Mouse (Mus musculus): ENCODE data around the gene Coq5. TPM values are rescaled to one million over a fixed set of nuclear protein-coding genes. Genes with fewer than 3 reads are reported as not detected.

Coq5 gene
- total RNA-seq, 1 experiment: 34.8 TPM

GRCm38 (mm10) chr5:115237803-115238728, 41.4 kb upstream of the Coq5 start:
- Histone ChIP-seq H3K4me1 (ENCODE audit: control insufficient read depth in 2 of 2, insufficient read depth in 2 of 2, low read length in 2 of 2, poor library complexity in 1 of 2) (peaks cover 0 to 3% of the 10 kb centered on the region in 2 experiments; a peak in 1 of 4 replicates), H3K4me3 (ENCODE audit: insufficient read depth in 1 of 2, low read depth in 1 of 2, low read length in 2 of 2, poor library complexity in 1 of 2, severe bottlenecking in 1 of 2) (peak overlapping the region; percentile 79 to 85), H3K27ac (ENCODE audit: insufficient read depth, low read depth, low read length, poor library complexity, severe bottlenecking) (no peak overlapping the region), H3K9me3 (ENCODE audit: control insufficient read depth, insufficient read depth, low read depth, low read length) (no peaks in the 10 kb centered on the region), H3K9ac (ENCODE audit: insufficient read depth, low read depth, low read length, poor library complexity, severe bottlenecking) (peak overlapping the region; percentile 76), H3K36me3 (ENCODE audit: control insufficient read depth, insufficient read depth, low read length, poor library complexity, severe bottlenecking) (peaks cover 29% of the 10 kb centered on the region)
- in situ Hi-C loops (cut with MboI; ENCODE audit: low sequenced_read_pairs in 2 of 2, unreplicated experiment in 2 of 2): no loop called here
- no peak for TF ChIP-seq ZNF384 (IDR thresholded peaks at IDR 0.05; ENCODE audit: low read depth, low read length)
- no peak; the same call in 1 of the 2 replicates for TF ChIP-seq HCFC1 (IDR thresholded peaks at IDR 0.05; ENCODE audit: borderline replicate concordance, insufficient read depth, low read length)
- TF ChIP-seq CHD2 (IDR thresholded peaks at IDR 0.05; ENCODE audit: low read depth, low read length): no peak
- peak; percentile 80 for DNase-seq (ENCODE audit: low read depth, low spot score)

- no peaks in the 10 kb centered on the region for H3K9me3 ChIP-seq (ENCODE audit: control insufficient read depth, insufficient read depth, low read depth, low read length)
- H3K27ac ChIP-seq (ENCODE audit: insufficient read depth, low read depth, low read length, poor library complexity, severe bottlenecking): no peak overlapping the region
- peaks cover 35% of the 10 kb centered on the region for H3K36me3 ChIP-seq (ENCODE audit: control insufficient read depth, insufficient read depth, low read length, poor library complexity, severe bottlenecking)
- in situ Hi-C loops (cut with MboI; ENCODE audit: low sequenced_read_pairs in 2 of 2, unreplicated experiment in 2 of 2): no loop called here
- 0 out of 2 replicates have a peak overlapping the region, but pooled peaks have one; percentile 12 for H3K9ac ChIP-seq (ENCODE audit: insufficient read depth, low read depth, low read length, poor library complexity, severe bottlenecking)
- TF ChIP-seq ZC3H11A (IDR thresholded peaks at IDR 0.05; ENCODE audit: borderline replicate concordance, low read depth, low read length) (no peak), CHD2 (IDR thresholded peaks at IDR 0.05; ENCODE audit: low read depth, low read length) (no peak), HCFC1 (IDR thresholded peaks at IDR 0.05; ENCODE audit: borderline replicate concordance, insufficient read depth, low read length) (no peak), MAFK (IDR thresholded peaks at IDR 0.05; ENCODE audit: insufficient read depth, low read depth, low read length) (no peak), ZNF384 (IDR thresholded peaks at IDR 0.05; ENCODE audit: low read depth, low read length) (no peak)
- peaks cover 0 to 3% of the 10 kb centered on the region in 2 experiments; a peak in 1 of 4 replicates for H3K4me1 ChIP-seq (ENCODE audit: control insufficient read depth in 2 of 2, insufficient read depth in 2 of 2, low read length in 2 of 2, poor library complexity in 1 of 2)
- H3K4me3 ChIP-seq (ENCODE audit: insufficient read depth in 1 of 2, low read depth in 1 of 2, low read length in 2 of 2, poor library complexity in 1 of 2, severe bottlenecking in 1 of 2): peak overlapping the region; percentile 79 to 85
- DNase-seq (ENCODE audit: low read depth, low spot score): no peak
Measured at GRCm38 (mm10) chr5:115238729-115239195, 40.7 kb upstream of the Coq5 start.

DNA sequence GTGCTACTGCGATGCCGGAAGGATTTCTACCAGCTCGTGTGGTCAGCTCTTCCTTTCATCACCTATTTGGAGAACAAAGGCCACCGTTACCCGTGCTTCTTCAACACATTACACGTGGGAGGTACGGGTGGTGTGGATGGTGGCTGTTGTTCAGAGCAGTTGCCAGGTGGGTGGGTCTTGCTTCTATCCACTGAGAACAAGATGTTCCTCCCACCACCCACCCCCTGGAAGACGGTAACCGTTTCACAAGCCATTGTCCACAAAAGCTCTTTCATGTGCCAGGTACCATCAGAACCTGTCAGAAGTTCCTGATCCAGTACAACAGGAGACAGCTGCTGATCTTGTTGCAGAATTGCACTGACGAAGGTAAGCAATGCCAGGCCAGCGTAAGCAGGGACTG, 39.3 kb upstream of the Coq5 start:
- in situ Hi-C loops (cut with MboI; ENCODE audit: low sequenced_read_pairs in 2 of 2, unreplicated experiment in 2 of 2): no loop called here
- H3K9me3 ChIP-seq (ENCODE audit: control insufficient read depth, insufficient read depth, low read depth, low read length): no peaks in the 10 kb centered on the region
- peaks cover 0 to under 1% of the 10 kb centered on the region in 2 experiments; a peak in 1 of 4 replicates for H3K4me1 ChIP-seq (ENCODE audit: control insufficient read depth in 2 of 2, insufficient read depth in 2 of 2, low read length in 2 of 2, poor library complexity in 1 of 2)
- no peak overlapping the region for H3K27ac ChIP-seq (ENCODE audit: insufficient read depth, low read depth, low read length, poor library complexity, severe bottlenecking)
- DNase-seq (ENCODE audit: low read depth, low spot score): no peak
- no peak overlapping the region for H3K9ac ChIP-seq (ENCODE audit: insufficient read depth, low read depth, low read length, poor library complexity, severe bottlenecking)
- no peak overlapping the region for H3K4me3 ChIP-seq (ENCODE audit: insufficient read depth in 1 of 2, low read depth in 1 of 2, low read length in 2 of 2, poor library complexity in 1 of 2, severe bottlenecking in 1 of 2)
- H3K36me3 ChIP-seq (ENCODE audit: control insufficient read depth, insufficient read depth, low read length, poor library complexity, severe bottlenecking): peaks cover 49% of the 10 kb centered on the region
- TF ChIP-seq MAFK (IDR thresholded peaks at IDR 0.05; ENCODE audit: insufficient read depth, low read depth, low read length): no peak
- TF ChIP-seq CHD2 (IDR thresholded peaks at IDR 0.05; ENCODE audit: low read depth, low read length): no peak
- no peak for TF ChIP-seq HCFC1 (IDR thresholded peaks at IDR 0.05; ENCODE audit: borderline replicate concordance, insufficient read depth, low read length)
- TF ChIP-seq ZC3H11A (IDR thresholded peaks at IDR 0.05; ENCODE audit: borderline replicate concordance, low read depth, low read length): no peak
- TF ChIP-seq ZNF384 (IDR thresholded peaks at IDR 0.05; ENCODE audit: low read depth, low read length): no peak

DNA sequence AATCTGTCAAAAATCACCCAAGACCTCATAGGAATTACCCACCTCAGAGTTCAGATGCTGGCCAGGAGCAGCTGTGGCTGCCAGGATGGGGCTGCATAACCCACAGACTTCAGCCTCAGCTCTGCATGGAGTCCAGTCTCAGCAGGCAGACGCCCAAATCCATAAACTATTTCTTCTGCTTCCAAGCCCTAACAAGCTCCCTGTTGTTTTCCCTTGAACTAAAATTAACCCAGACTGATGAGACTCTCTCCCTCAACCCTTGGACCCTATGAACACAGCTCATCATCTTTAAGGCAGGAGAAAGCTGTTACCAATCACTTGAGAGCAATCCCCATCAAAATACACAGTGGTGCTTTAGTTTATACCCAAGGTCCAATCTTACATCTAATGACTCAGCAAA, 24.0 kb upstream of the Coq5 start:
- in situ Hi-C loops (cut with MboI; ENCODE audit: low sequenced_read_pairs in 2 of 2, unreplicated experiment in 2 of 2): no loop called here
- Histone ChIP-seq H3K4me1 (ENCODE audit: control insufficient read depth in 2 of 2, insufficient read depth in 2 of 2, low read length in 2 of 2, poor library complexity in 1 of 2) (peaks cover 0 to 2% of the 10 kb centered on the region in 2 experiments; a peak in 1 of 4 replicates), H3K27ac (ENCODE audit: insufficient read depth, low read depth, low read length, poor library complexity, severe bottlenecking) (no peak overlapping the region), H3K9me3 (ENCODE audit: control insufficient read depth, insufficient read depth, low read depth, low read length) (no peaks in the 10 kb centered on the region), H3K9ac (ENCODE audit: insufficient read depth, low read depth, low read length, poor library complexity, severe bottlenecking) (no peak overlapping the region), H3K4me3 (ENCODE audit: insufficient read depth in 1 of 2, low read depth in 1 of 2, low read length in 2 of 2, poor library complexity in 1 of 2, severe bottlenecking in 1 of 2) (no peak overlapping the region), H3K36me3 (ENCODE audit: control insufficient read depth, insufficient read depth, low read length, poor library complexity, severe bottlenecking) (peaks cover 58% of the 10 kb centered on the region)
- DNase-seq (ENCODE audit: low read depth, low spot score): no peak
- TF ChIP-seq MAFK (IDR thresholded peaks at IDR 0.05; ENCODE audit: insufficient read depth, low read depth, low read length) (no peak), ZC3H11A (IDR thresholded peaks at IDR 0.05; ENCODE audit: borderline replicate concordance, low read depth, low read length) (no peak), HCFC1 (IDR thresholded peaks at IDR 0.05; ENCODE audit: borderline replicate concordance, insufficient read depth, low read length) (no peak), CHD2 (IDR thresholded peaks at IDR 0.05; ENCODE audit: low read depth, low read length) (no peak), ZNF384 (IDR thresholded peaks at IDR 0.05; ENCODE audit: low read depth, low read length) (no peak)

All from ES-E14 (cell line).